9 mouse cellular contexts compared by ENCODE assay signal in genomic region chr10:127351285-127351595, GRCm38 (mm10). TPM values are rescaled to one million over a fixed set of nuclear protein-coding genes. Genes with fewer than 3 reads are reported as not detected.
DNase-seq lines count a peak whose midpoint lies in the region; ATAC-seq and TF ChIP-seq lines count a peak whose summit lies in the region.
"Had no signal": no experiment of that assay in that cellular context is flagged by ENCODE, and none has a peak within 500 bp of the region (broad histone marks: within the 10 kb centered on the region; RNA-seq: fewer than 3 reads in every experiment).

No protein-coding gene starts in this region.

- H3K27me3 ChIP-seq in heart, embryonic 10.5 days (ENCODE audit: insufficient read depth, poor library complexity, severe bottlenecking), result peaks cover 22% of the 10 kb centered on the region
- peaks cover 33% of the 10 kb centered on the region for H3K27me3 ChIP-seq in midbrain, embryonic 10.5 days (ENCODE audit: low read depth, poor library complexity, severe bottlenecking)
- H3K27me3 ChIP-seq in midbrain, postnatal 0 days (ENCODE audit: insufficient read depth, low read length), result no peaks in the 10 kb centered on the region
- no peaks in the 10 kb centered on the region for H3K27me3 ChIP-seq in limb, embryonic 14.5 days (ENCODE audit: control insufficient read depth, insufficient read depth, low read length)
- H3K27me3 ChIP-seq in neural tube, embryonic 15.5 days (replicated peaks), result 0 out of 2 replicates have a peak, but pooled peaks cover 5% of the 10 kb centered on the region

- 0 out of 2 replicates have a peak overlapping the region, but pooled peaks have one; percentile 46 for H3K4me3 ChIP-seq in heart, embryonic 10.5 days
- H3K4me3 ChIP-seq in midbrain, embryonic 10.5 days, result peak overlapping the region; percentile 43
- no peak overlapping the region for H3K4me3 ChIP-seq in midbrain, postnatal 0 days (ENCODE audit: low read depth, low read length)
- H3K4me3 ChIP-seq in limb, embryonic 14.5 days (replicated peaks; ENCODE audit: low read length), result no peak overlapping the region
- no peak overlapping the region for H3K4me3 ChIP-seq in neural tube, embryonic 15.5 days (replicated peaks)

- no peaks in the 10 kb centered on the region for H3K36me3 ChIP-seq in heart, embryonic 10.5 days
- no peaks in the 10 kb centered on the region for H3K36me3 ChIP-seq in midbrain, embryonic 10.5 days
- no peaks in the 10 kb centered on the region for H3K36me3 ChIP-seq in midbrain, postnatal 0 days (ENCODE audit: insufficient read depth, low read length)
- no peaks in the 10 kb centered on the region for H3K36me3 ChIP-seq in limb, embryonic 14.5 days (ENCODE audit: control insufficient read depth, insufficient read depth, low read length)
- H3K36me3 ChIP-seq in neural tube, embryonic 15.5 days, result no peaks in the 10 kb centered on the region

- DNase-seq in heart, embryonic 10.5 days (ENCODE audit: low spot score), result no peak
- DNase-seq in heart, adult 8-10 months (ENCODE audit: low spot score), result no peak
- no peak for DNase-seq in midbrain, embryonic 10.5 days (ENCODE audit: low spot score)
- DNase-seq in midbrain, postnatal 0 days (ENCODE audit: low spot score), result no peak
- no peak for DNase-seq in limb, embryonic 14.5 days (ENCODE audit: low spot score)
- DNase-seq in adrenal gland, adult 18-20 months (ENCODE audit: low spot score in 2 of 2), result no peak
- DNase-seq in cerebellum, adult 9-11 months, result no peak

- H3K4me2 ChIP-seq in midbrain, postnatal 0 days (ENCODE audit: low read depth, low read length, poor library complexity, severe bottlenecking), result no peak overlapping the region
- H3K4me2 ChIP-seq in limb, embryonic 14.5 days (replicated peaks; ENCODE audit: low read depth, low read length, severe bottlenecking), result peak overlapping the region; percentile 51
- H3K4me2 ChIP-seq in neural tube, embryonic 15.5 days, result peak overlapping the region; percentile 52; the same call in 1 of the 2 replicates

- no peak for TF ChIP-seq POLR2A in limb, embryonic 14.5 days (IDR thresholded peaks at IDR 0.05; ENCODE audit: borderline replicate concordance, extremely low read depth, insufficient read depth, insufficient read length)

- no peak overlapping the region for H3K27ac ChIP-seq in heart, embryonic 10.5 days
- H3K27ac ChIP-seq in midbrain, embryonic 10.5 days (replicated peaks), result peak overlapping the region; percentile 43
- H3K27ac ChIP-seq in midbrain, postnatal 0 days (ENCODE audit: low read depth, low read length), result no peak overlapping the region
- no peak overlapping the region for H3K27ac ChIP-seq in limb, embryonic 14.5 days (replicated peaks; ENCODE audit: low read depth, low read length)
- H3K27ac ChIP-seq in neural tube, embryonic 15.5 days (replicated peaks), result no peak overlapping the region

- no peaks in the 10 kb centered on the region for H3K9me3 ChIP-seq in heart, embryonic 10.5 days
- H3K9me3 ChIP-seq in midbrain, embryonic 10.5 days (replicated peaks), result no peaks in the 10 kb centered on the region
- H3K9me3 ChIP-seq in midbrain, postnatal 0 days (ENCODE audit: low read length), result no peaks in the 10 kb centered on the region
- H3K9me3 ChIP-seq in limb, embryonic 14.5 days (ENCODE audit: control insufficient read depth, low read length), result no peaks in the 10 kb centered on the region
- no peaks in the 10 kb centered on the region for H3K9me3 ChIP-seq in neural tube, embryonic 15.5 days (replicated peaks)

- ATAC-seq in midbrain, postnatal 0 days (ENCODE audit: low FRiP score), result no peak
- ATAC-seq in limb, embryonic 14.5 days (ENCODE audit: low FRiP score, low read depth), result no peak
- no peak for ATAC-seq in neural tube, embryonic 15.5 days (ENCODE audit: low FRiP score)

- TF ChIP-seq CTCF in midbrain, postnatal 0 days (IDR thresholded peaks at IDR 0.05), result no peak

- WGBS in heart, embryonic 10.5 days, result 77% methylated on average over 8 of the region's 8 CpGs
- 89% methylated on average over 8 of the region's 8 CpGs for WGBS in midbrain, embryonic 10.5 days
- 88% methylated on average over 8 of the region's 8 CpGs for WGBS in midbrain, postnatal 0 days
- 75% methylated on average over 8 of the region's 8 CpGs for WGBS in limb, embryonic 14.5 days
- WGBS in neural tube, embryonic 15.5 days, result 80% methylated on average over 8 of the region's 8 CpGs

- H3K4me1 ChIP-seq in heart, embryonic 10.5 days, result peaks cover 19% of the 10 kb centered on the region
- peaks cover 23% of the 10 kb centered on the region for H3K4me1 ChIP-seq in midbrain, embryonic 10.5 days
- H3K4me1 ChIP-seq in midbrain, postnatal 0 days (ENCODE audit: insufficient read depth, low read length), result peaks cover 4% of the 10 kb centered on the region; the same call in 1 of the 2 replicates
- 0 out of 2 replicates have a peak, but pooled peaks cover 6% of the 10 kb centered on the region for H3K4me1 ChIP-seq in limb, embryonic 14.5 days (ENCODE audit: control insufficient read depth, insufficient read depth, low read length)
- H3K4me1 ChIP-seq in neural tube, embryonic 15.5 days, result peaks cover 8% of the 10 kb centered on the region; the same call in 1 of the 2 replicates

- no peak overlapping the region for H3K9ac ChIP-seq in midbrain, postnatal 0 days (replicated peaks; ENCODE audit: low read length, poor library complexity, severe bottlenecking)
- H3K9ac ChIP-seq in limb, embryonic 14.5 days (ENCODE audit: low read depth, low read length, severe bottlenecking), result peak overlapping the region; percentile 22
- no peak overlapping the region for H3K9ac ChIP-seq in neural tube, embryonic 15.5 days (replicated peaks)

RNA-seq across cellular contexts. Expression of gene Inhbe, which starts 3.0 kb away (rescaled TPM):
- 0.04 TPM in 1 of 2 replicates, not detected in the other for polyA plus RNA-seq in heart, embryonic 10.5 days (2016; fragmentation: Nextera tagmentation; extraction: Ambion mirVana)
- total RNA-seq in heart, adult 8-10 months (2022), result not detected
- 0.02 TPM in 1 of 2 replicates, not detected in the other for polyA plus RNA-seq in midbrain, embryonic 10.5 days (2016; fragmentation: Nextera tagmentation; extraction: Ambion mirVana)
- total RNA-seq in midbrain, postnatal 0 days (2014; rRNA removed), result not detected in 2 replicates
- polyA plus RNA-seq in midbrain, postnatal 0 days (2015; fragmentation: Nextera tagmentation; extraction: Ambion mirVana), result 0.04 TPM in 1 of 2 replicates, not detected in the other
- polyA plus RNA-seq in limb, embryonic 14.5 days (2012; rRNA removed), result 0.01 TPM in 1 of 2 replicates, not detected in the other
- not detected in 2 replicates for polyA plus RNA-seq in limb, embryonic 14.5 days (2014; fragmentation: Nextera tagmentation; extraction: Ambion mirVana)
- polyA plus RNA-seq in neural tube, embryonic 15.5 days (2015; fragmentation: Nextera tagmentation; extraction: Ambion mirVana), result 0.03 TPM in 1 of 2 replicates, not detected in the other
- total RNA-seq in adrenal gland, adult 18-20 months (2021), result not detected
- total RNA-seq: granulocyte monocyte progenitor cell, adult 5-6 weeks had no signal

RNA-seq across cellular contexts. Expression of gene Gli1, which starts 9.5 kb away (rescaled TPM):
- polyA plus RNA-seq in heart, embryonic 10.5 days (2016; fragmentation: Nextera tagmentation; extraction: Ambion mirVana), result 0.91 and 4.8 TPM in 2 replicates
- total RNA-seq in heart, adult 8-10 months (2022), result 1 to 10 TPM; 1.1 to 1.7 (median 1.3) TPM
- polyA plus RNA-seq in midbrain, embryonic 10.5 days (2016; fragmentation: Nextera tagmentation; extraction: Ambion mirVana), result 7.8 and 11.0 TPM in 2 replicates
- 4.2 and 6.9 TPM in 2 replicates for total RNA-seq in midbrain, postnatal 0 days (2014; rRNA removed)
- polyA plus RNA-seq in midbrain, postnatal 0 days (2015; fragmentation: Nextera tagmentation; extraction: Ambion mirVana), result 1.0 and 1.1 TPM in 2 replicates
- polyA plus RNA-seq in limb, embryonic 14.5 days (2012; rRNA removed), result 118 and 157 TPM in 2 replicates
- polyA plus RNA-seq in limb, embryonic 14.5 days (2014; fragmentation: Nextera tagmentation; extraction: Ambion mirVana), result 16.4 and 19.9 TPM in 2 replicates
- polyA plus RNA-seq in neural tube, embryonic 15.5 days (2015; fragmentation: Nextera tagmentation; extraction: Ambion mirVana), result 1.8 and 2.7 TPM in 2 replicates
- total RNA-seq in adrenal gland, adult 18-20 months (2021), result 1 to 10 TPM; 3.3 to 4.1 TPM
- total RNA-seq: granulocyte monocyte progenitor cell, adult 5-6 weeks had no signal

RNA-seq across cellular contexts. Expression of gene Inhbc, which starts 19.0 kb away (rescaled TPM):
- 0.31 TPM in 1 of 2 replicates, not detected in the other for polyA plus RNA-seq in heart, embryonic 10.5 days (2016; fragmentation: Nextera tagmentation; extraction: Ambion mirVana)
- total RNA-seq in heart, adult 8-10 months (2022), result not detected
- polyA plus RNA-seq in midbrain, embryonic 10.5 days (2016; fragmentation: Nextera tagmentation; extraction: Ambion mirVana), result not detected in 2 replicates
- total RNA-seq in midbrain, postnatal 0 days (2014; rRNA removed), result not detected in 2 replicates
- polyA plus RNA-seq in midbrain, postnatal 0 days (2015; fragmentation: Nextera tagmentation; extraction: Ambion mirVana), result not detected in 2 replicates
- polyA plus RNA-seq in limb, embryonic 14.5 days (2012; rRNA removed), result not detected in 2 replicates
- polyA plus RNA-seq in limb, embryonic 14.5 days (2014; fragmentation: Nextera tagmentation; extraction: Ambion mirVana), result not detected in 2 replicates
- not detected in 2 replicates for polyA plus RNA-seq in neural tube, embryonic 15.5 days (2015; fragmentation: Nextera tagmentation; extraction: Ambion mirVana)
- total RNA-seq in adrenal gland, adult 18-20 months (2021), result not detected
- total RNA-seq: granulocyte monocyte progenitor cell, adult 5-6 weeks had no signal

RNA-seq across cellular contexts. Expression of gene R3hdm2, which starts 28.9 kb away (rescaled TPM):
- 30.7 and 33.3 TPM in 2 replicates for polyA plus RNA-seq in heart, embryonic 10.5 days (2016; fragmentation: Nextera tagmentation; extraction: Ambion mirVana)
- 100 to 1,000 TPM; 150 to 177 (median 168) TPM for total RNA-seq in heart, adult 8-10 months (2022)
- polyA plus RNA-seq in midbrain, embryonic 10.5 days (2016; fragmentation: Nextera tagmentation; extraction: Ambion mirVana), result 29.6 and 34.5 TPM in 2 replicates
- total RNA-seq in midbrain, postnatal 0 days (2014; rRNA removed), result 52.0 and 53.2 TPM in 2 replicates
- 38.0 and 40.0 TPM in 2 replicates for polyA plus RNA-seq in midbrain, postnatal 0 days (2015; fragmentation: Nextera tagmentation; extraction: Ambion mirVana)
- polyA plus RNA-seq in limb, embryonic 14.5 days (2012; rRNA removed), result 58.0 and 85.5 TPM in 2 replicates
- 38.3 and 39.5 TPM in 2 replicates for polyA plus RNA-seq in limb, embryonic 14.5 days (2014; fragmentation: Nextera tagmentation; extraction: Ambion mirVana)
- polyA plus RNA-seq in neural tube, embryonic 15.5 days (2015; fragmentation: Nextera tagmentation; extraction: Ambion mirVana), result 30.7 and 34.5 TPM in 2 replicates
- 100 to 1,000 TPM; 104 to 117 TPM for total RNA-seq in adrenal gland, adult 18-20 months (2021)

RNA-seq across cellular contexts. Expression of gene Arhgap9, which starts 29.5 kb away (rescaled TPM):
- polyA plus RNA-seq in heart, embryonic 10.5 days (2016; fragmentation: Nextera tagmentation; extraction: Ambion mirVana), result 0.87 and 3.1 TPM in 2 replicates
- 1 to 10 TPM; 1.5 to 3.2 (median 3.0) TPM for total RNA-seq in heart, adult 8-10 months (2022)
- 1.1 and 1.3 TPM in 2 replicates for polyA plus RNA-seq in midbrain, embryonic 10.5 days (2016; fragmentation: Nextera tagmentation; extraction: Ambion mirVana)
- total RNA-seq in midbrain, postnatal 0 days (2014; rRNA removed), result 0.24 and 1.2 TPM in 2 replicates
- 0.91 and 1.0 TPM in 2 replicates for polyA plus RNA-seq in midbrain, postnatal 0 days (2015; fragmentation: Nextera tagmentation; extraction: Ambion mirVana)
- polyA plus RNA-seq in limb, embryonic 14.5 days (2012; rRNA removed), result 5.5 and 5.8 TPM in 2 replicates
- polyA plus RNA-seq in limb, embryonic 14.5 days (2014; fragmentation: Nextera tagmentation; extraction: Ambion mirVana), result 5.6 and 7.5 TPM in 2 replicates
- polyA plus RNA-seq in neural tube, embryonic 15.5 days (2015; fragmentation: Nextera tagmentation; extraction: Ambion mirVana), result 0.88 and 13.1 TPM in 2 replicates
- 1 to 10 TPM; 1.7 to 2.9 TPM for total RNA-seq in adrenal gland, adult 18-20 months (2021)

Comparison
In these comparisons a context has a peak if more than half of its experiments do, and no peak if none do; other contexts are left out.
1. H3K4me3 ChIP-seq: peak in heart, embryonic 10.5 days (single experiment) and midbrain, embryonic 10.5 days (single experiment); none in midbrain, postnatal 0 days (single experiment), limb, embryonic 14.5 days (single experiment) and neural tube, embryonic 15.5 days (single experiment).